Mouse (Mus musculus): ENCODE results near the gene Gm20388.
"Not testable (repeated sequence)": the region's sequence is repeated elsewhere in the genome, so short reads cannot be mapped to it uniquely, and the experiment has no call there.

Gene Gm20388

DNA sequence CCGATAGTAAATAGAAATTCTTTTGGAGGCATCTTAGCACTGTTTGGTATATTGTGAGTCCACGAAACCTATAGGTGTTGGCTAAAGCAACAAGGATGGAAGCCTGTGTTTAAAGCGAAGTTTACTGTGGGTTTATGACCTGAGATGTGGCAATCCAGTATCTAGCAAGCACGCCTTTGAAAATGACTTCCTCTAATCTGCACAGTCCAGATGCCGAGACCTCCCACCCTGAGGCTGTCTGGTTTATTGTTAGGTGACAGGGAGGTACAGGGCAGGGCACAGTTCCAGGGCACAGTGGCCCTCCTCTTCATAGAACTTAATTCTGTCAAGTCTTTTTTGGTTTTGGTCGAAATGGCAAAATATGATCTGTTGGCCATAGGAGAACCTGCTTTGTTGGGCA is 3166.6 kb downstream of the Gm20388 start:
- no peak for DNase-seq (ENCODE audit: low spot score in 2 of 2)

DNA sequence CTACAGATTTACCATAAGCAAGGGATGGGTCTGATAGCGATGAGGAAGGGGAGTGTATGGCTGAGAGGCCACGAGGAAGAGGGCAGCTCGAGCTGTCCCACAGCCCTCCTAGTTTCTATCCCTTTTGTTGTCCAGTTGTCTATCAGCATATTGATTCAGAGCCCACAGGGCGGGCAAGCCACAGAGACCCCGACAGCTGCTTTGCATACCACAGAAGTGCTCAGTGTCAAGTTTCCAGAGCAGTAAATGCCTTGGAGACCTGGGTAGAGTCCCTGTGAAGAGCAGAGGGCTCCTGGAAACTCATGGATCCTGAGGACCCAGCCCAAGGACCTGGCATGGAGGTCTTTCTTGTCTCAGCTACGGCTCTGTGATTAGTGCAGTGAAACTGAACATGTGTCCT is 3172.4 kb downstream of the Gm20388 start:
- no peak for DNase-seq (ENCODE audit: low spot score in 2 of 2)

DNA sequence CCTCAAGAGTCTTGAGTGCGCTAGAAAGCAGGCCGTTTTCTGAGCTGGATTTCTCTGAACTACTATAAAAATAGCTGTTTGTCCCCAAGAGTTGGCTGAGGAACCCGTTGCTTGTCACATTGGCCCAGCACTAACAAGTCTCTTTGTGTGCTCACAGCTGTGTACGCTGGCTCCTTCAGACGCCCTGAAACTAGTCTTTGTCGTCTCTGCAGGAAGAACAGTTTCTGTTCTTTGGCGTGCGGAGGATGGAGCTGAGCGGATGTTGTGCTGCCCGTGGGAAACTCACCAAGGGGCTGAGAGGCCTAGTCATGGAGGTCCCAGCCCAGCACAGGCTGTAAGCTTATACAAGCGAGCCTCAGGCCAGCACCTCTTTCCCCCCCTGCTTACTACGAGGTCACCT is 3173.0 kb downstream of the Gm20388 start:
- peak in 1 of 2 experiments; percentile 22 for DNase-seq (ENCODE audit: low spot score in 2 of 2)

DNA sequence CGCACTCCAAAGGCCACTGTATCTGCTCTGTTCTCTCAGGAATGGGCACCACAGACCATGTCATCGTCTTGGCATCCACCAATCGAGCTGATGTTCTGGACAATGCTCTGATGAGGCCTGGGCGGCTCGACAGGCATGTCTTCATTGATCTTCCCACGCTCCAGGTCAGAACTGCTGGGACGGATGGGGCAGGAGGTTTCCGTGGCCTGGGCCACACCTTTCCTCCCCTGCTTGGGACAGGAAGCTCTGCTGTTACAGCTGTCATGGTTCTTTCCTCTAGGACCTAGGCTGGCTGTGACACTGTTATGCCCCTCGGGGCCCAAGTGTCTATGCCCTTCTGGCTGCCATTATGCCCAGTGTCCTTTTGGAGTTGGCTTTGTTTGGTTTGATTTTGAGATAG is 3176.6 kb downstream of the Gm20388 start:
- no peak for DNase-seq (ENCODE audit: low spot score in 2 of 2)

DNA sequence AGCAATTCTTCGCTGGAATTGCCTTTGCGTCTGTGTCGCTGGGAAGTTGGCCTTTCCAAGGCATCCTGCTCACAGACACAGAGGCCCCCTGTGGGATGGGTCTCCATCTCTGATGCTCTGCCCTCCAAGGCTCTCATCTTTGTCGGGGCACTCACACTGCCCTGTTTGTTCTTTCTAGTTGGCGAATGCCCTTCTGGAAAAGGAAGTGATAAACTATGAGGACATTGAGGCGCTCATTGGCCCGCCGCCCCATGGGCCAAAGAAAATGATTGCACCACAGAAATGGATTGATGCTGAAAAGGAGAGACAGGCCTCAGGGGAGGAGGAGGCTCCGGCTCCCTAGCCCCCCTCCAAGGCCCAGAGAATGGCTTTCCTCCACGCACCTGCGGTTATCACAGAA is 3186.6 kb downstream of the Gm20388 start:
- no peak for DNase-seq (ENCODE audit: low spot score in 2 of 2)

DNA sequence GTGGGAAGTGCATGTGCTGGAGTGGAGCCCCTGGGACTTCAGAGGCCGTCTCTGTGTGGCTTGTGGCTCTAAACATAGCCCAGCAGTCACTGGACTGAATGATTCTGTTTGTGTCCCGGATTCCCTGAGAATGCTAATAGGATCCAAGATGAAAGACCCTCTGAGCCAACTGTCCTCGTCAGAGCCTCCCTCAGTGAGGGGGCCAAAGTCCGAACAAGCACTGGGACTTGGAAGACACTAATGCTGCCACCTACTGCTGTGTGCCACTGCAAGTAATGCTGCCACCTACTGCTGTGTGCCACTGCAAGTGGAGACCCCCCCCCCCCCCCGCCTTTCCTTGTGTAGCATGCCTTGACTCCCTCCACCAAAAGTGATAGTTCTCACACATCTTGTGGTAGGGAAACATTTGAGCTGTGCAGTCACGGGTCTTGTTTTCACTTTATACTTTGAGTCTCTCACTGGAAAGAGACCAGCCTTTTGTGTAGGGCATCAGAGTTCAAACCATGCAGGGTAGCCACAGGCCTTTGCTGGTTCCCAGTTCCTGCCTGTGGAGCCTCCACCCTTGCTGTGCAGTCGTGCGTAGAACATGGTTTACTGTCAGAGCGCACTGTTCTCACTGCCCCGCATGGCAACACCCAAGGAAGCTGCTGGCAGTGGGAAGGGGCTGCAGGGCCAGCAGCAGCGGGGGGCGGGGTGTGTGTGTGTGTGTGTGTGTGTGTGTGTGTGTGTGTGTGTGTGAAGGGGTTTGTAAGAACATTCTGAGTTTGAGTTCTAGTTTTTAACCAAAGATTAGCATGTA is 3187.3 kb downstream of the Gm20388 start:
- DNase-seq (ENCODE audit: low spot score in 2 of 2): no peak

DNA sequence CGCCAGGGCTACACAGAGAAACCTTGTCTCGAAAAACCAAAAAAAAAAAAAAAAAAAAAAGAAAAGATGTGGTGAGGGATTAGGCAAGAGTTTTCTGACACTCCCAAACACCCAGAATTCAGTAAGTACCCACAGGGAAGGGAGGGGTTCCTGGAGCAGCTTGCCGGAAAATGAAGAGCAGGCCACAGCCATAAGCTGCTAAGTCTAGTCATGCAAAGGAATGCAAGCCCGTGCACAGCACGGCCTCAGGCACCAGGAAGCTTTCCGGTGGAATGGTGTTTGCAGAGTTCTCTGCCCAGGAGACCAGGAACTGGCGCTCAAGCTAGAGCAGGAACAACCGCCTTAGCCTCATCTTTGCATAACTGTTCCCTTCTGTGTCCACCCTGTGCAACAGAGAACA is 3189.6 kb downstream of the Gm20388 start:
- DNase-seq (ENCODE audit: low spot score in 2 of 2): no peak

DNA sequence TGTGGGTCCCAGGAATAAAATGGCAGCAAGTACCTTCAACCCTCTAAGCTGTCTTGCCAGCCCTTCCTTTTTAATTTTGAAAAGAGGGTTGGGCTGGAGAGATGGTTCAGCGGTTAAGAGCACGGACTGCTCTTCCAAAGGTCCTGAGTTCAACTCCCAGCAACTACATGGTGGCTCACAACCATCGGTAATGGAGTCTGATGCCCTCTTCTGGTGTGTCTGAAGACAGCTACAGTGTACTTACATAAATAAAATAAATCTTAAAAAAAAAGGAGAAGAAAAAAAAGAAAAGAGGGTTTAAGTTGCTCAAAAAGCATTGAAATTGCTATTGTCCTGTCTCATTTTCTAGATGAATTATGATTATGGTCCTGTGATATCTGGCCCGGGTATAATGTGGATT is 3190.6 kb downstream of the Gm20388 start:
- no peak for DNase-seq (ENCODE audit: low spot score in 2 of 2)

DNA sequence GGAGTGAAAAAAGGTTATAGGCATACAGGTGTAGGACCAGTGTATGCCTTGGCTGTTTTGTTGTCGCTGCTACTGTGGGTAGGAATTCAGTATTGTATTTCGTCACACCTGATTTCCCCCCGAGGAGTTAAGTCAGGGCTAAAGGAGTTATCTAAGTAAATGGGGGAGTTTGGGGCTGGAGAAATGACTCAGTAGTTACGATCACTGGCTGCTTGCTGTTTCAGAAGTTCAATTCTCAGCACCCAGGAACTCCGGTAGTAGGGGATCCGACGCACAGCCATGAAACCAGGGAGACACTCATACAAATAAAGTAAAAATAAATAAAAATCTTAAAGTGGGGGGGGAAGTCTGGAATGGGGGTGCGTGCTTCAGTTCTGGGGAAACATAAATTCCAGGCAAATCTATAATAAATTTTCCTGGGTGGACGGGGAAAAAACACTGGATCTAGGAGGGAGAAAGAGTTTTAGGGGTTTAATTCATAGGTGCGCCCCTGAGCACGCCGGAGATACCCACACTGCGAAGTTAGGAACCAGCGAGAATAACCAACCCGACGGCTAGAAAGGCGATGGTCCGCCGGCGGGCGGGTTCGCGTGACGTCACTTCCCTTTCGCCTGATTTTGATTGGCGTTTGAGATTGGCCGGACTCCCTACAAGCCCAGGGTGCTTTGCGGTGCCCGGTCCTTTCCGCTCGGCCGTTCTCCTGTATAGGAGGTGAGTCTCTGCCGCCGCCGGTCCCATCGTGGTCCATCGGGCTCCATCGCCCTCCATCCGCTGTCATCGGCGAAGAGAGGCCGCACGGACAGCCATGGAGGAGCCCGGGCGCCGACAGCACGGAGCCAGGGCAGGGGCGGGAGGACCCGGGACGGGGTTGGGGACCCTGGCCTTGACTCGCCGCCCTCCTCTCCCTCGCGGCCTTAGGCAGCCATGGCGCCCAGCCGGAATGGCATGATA is 3191.4 kb downstream of the Gm20388 start, which contains the start of gene Rpl13:
TSS of gene Rpl13 (plus strand) at position 616 of the 951 bp plus-strand sequence.
- peak; percentile 95 to 96 for DNase-seq (ENCODE audit: low spot score in 2 of 2)

DNA sequence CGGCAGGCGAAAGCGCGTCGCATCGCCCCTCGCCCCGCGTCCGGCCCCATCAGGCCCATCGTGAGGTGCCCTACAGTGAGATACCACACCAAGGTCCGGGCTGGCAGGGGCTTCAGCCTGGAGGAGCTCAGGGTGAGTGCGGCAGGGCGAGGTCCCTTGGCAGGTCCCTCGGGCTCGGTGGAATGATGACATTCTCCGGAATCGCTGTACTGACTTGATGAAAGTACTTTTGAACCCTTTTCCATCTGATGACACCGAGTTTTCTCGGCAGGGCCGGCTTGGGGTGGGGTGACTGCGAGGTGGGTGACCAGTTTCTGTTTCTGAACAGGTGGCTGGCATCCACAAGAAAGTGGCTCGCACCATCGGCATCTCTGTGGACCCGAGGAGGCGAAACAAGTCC is 3192.2 kb downstream of the Gm20388 start:
- not testable (repeated sequence) for DNase-seq (ENCODE audit: low spot score in 2 of 2)

DNA sequence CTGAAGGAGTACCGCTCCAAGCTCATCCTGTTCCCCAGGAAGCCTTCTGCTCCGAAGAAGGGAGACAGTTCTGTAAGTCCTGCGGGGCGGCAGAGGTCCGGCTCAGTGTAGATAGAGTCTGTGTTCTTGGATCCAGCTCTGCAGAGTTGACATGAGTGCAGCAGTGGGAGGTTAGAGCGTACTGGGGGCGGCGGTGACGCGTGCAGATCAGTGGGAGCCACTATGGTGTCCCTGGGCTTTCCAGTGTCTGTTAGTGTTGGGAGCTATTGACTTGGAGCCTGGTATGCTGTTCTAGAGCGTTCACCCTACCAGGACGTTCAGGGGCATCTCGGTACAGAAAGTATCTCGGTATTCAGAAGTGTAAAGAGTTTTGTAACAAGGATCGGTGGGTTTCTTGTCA is 3192.6 kb downstream of the Gm20388 start:
- DNase-seq (ENCODE audit: low spot score in 2 of 2): no peak

DNA sequence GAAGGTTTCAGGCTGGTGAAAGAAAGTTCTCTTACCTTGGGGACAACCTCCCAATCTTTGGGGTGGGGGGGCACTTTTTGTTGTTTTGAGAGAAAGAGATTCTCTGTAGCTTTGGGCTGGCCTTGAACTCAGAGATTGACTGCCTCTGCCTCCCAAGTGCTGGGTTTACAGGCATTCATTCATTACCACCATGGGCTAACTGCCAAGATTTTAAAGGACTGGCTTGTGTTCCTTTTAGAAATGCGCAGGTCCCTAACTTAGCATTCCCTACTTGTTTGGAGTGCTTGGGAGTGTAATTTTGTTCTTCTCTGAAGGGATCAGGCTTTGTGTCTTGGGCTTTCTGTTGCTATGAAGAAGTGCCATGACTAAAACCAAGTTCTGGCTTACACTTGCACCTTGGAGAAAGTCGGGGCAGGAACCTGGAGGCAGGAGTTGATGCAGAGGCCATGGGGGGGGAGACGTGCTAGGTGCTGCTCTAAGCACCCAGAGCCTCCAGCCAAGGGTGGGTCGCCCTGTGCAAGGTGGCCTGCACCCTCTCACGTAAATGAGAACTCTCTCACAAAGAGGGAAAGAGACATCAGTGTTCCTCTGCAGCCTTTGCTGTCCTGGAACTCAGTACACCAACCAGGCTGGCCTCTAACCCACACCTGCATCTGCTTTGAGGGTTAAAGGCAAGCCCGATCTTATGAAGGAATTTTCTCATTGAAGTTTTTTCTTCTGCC is 3193.6 kb downstream of the Gm20388 start:
- DNase-seq (ENCODE audit: low spot score in 2 of 2): no peak

DNA sequence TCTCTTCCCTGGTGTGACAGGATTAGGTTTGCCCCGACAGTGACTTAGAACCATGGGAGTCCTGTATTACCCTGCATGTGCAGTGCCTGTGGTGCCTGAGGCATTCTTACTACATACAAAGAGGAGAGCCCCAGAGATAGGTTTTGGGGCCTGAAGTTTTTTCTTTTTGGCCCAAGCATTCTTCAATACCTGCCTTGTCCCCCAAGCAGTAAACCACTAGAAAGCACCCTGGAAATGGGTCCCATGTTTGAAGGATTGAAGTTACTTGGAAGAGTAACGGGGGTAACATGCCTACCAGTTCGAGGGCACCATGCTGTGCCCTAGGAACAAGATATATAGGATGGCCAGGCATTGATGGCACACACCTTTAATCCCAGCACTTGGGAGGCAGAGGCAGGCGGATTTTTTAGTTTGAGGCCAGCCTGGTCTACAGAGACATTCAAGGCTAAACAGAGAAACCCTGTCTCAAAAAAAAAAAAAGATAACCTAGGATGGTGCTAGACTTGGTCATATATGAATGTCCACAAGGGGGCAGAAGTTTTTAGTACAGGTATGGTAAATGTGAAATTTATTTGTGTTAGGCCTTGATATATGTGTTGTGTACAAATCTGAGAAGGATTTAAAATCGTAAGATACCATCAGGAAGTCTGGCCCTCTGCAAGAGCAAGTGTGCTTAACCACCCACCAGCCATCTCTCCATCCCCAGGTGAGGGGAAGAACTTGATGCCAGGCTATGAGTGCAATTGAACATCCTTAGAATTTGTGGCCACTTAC is 3195.1 kb downstream of the Gm20388 start:
- no peak for DNase-seq (ENCODE audit: low spot score in 2 of 2)

DNA sequence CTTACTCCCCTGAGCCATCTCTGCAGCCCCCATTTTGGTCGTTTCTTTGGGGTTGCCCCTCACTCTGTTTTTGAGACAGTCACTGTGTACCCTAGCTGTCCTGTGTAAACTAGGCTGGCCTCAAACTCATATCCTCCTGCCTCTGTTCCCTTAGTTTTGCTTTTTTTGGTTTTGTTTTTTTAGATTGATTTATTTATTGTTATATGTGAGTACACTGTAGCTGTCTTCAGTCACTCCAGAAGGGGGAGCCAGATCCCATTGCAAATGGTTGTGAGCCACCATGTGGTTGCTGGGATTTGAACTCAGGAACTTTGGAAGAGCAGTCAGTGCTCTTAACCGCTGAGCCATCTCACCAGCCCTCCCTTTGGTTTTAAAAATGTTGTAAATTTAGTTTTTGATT is 3195.9 kb downstream of the Gm20388 start:
- DNase-seq (ENCODE audit: low spot score in 2 of 2): no peak

DNA sequence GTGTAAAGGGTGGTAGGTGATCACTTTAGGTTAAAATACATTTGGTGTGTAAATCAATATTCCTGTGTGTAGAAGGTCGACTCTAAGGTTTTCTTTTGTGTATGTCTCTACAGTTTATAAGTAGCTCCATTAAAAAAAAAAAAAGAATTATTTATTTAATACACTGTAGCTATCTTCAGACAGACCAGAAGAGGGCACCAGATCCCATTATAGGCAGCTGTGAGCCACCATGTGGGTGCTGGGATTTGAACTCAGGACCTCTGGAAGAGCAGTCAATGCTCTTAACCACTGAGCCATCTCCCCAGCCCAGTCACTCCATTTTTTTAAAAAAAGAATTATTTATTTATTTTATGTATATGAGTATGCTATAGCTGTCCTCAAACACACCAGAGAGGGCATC is 3197.4 kb downstream of the Gm20388 start:
- no peak for DNase-seq (ENCODE audit: low spot score in 2 of 2)

DNA sequence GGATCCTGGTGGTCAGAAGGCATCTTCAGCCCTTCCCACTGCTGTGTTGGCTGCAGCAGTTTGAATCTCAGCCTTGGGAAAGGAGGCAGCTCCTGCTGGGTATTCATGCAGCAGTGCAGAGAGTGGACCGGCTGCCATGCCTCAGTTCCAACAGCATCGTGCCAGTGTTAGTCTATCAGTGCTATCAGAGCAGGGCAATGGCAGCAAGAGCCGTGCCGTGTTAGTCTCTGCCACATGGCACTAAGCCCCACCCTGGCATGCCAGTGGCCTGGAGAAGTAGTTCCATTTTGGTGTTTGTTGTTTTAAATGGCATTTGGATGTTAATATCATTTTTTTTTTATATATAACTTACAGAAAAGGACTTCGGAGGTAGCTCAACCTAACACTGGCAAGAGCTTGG is 3198.3 kb downstream of the Gm20388 start:
- no peak for DNase-seq (ENCODE audit: low spot score in 2 of 2)

DNA sequence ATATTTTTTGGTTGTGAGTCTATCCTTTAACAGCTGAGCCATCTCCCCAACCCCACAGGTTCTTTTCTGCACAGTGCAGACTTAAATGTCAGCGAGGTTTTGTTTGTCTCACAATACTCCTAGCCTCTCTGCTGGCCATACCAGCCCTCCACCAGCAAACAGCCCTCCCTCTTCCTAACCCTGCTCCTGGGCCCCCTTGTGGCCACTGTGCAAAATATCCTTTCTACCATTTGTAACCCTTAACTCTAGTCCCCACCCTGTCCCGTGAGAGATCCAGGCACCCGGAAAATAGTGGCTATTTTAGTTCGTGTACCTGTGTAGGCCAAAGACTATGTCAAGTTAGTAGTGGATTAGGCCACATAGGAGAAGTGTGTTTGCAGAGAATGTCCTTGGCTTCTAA is 3200.0 kb downstream of the Gm20388 start:
- no peak for DNase-seq (ENCODE audit: low spot score in 2 of 2)

DNA sequence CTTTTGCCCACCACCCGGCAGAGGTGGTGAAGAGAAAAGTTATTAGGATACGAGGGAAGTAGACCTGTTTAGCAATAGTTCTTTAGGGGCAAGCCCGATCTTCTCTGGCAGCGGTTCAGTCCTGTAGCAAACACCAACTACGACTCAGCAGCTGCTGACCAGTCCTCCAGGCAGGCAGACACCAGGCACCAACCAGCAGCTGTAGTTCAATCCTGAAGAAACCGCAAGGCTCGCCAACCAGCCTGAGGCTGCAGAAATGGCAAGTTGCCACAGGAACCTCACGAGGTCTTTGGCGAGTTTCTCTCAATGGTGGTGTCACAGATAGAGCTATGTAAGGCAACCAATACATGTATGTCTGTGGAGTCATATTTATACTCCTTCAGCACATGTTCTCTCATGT is 3202.3 kb downstream of the Gm20388 start:
- no peak for DNase-seq (ENCODE audit: low spot score in 2 of 2)

DNA sequence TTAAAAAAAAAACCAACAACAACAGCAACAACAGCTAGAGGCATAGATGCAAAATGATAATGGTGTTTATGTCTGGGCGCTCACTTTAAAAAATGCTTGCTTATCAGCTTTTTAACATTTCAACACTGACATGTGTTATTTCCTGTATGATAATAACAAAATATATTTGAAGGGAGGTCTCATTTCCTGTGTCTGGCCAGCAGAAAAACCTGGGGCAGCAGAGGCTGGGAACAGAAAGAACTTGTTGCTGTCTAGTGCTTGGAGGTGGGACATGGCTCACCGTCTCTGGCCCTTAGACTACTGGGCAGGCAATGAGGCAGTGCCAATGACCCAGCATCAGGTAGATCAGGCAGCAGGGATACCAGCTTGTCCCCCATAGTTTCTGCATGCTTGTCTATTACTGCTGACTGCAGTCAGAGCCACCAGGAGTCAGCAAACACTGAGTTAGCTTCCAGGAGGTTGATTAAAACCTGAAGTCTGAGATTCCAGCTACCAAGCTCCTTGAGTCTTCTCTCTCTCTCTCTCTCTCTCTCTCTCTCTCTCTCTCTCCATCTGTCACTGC is 3203.3 kb downstream of the Gm20388 start:
- no peak for DNase-seq (ENCODE audit: low spot score in 2 of 2)

DNA sequence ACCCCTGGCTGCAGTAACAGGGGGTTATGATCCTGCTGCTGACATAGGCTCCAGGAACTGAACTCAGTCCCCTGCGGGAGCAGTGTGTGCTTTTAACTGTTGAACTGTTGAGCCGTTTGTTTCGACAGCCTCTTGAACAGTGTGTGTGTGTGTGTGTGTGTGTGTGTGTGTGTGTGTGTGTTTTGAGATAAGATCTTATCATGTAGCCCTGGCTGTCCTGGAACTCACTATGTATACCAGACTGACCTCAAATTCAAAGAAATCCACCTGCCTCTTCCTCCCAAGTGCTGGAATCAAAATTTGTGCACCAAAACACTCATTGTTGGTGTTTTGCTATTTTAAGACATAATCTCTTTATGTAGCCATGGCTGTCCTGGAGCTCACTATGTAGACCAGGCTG is 3204.0 kb downstream of the Gm20388 start:
- DNase-seq (ENCODE audit: low spot score in 2 of 2): no peak

DNA sequence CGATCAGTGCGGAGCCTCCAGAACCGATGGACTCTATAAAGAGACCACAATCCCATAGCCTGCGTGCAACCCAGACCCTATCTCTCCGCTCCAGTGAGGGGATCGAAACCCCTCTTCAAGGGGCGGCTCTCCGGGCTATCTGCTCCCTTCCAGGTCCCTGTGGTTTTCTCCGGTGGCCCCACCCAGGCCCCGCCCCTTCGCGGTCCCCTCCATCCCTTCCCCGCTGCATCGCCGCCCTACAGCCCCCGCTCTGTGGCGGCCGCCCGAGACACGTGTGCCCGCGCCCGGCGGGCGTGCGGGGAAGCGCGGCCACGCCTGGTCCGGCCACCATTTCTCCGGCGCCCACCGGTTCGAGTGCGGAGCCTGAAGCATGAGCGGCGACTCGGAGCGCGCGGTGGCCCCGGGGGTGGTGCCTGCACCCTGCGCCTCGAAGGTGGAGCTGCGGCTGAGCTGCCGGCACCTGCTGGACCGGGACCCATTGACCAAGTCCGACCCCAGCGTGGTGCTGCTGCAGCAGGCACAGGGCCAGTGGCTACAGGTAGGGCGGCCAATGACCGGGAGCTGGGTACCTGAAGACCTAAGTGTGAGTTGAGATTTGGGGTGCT is 3206.6 kb downstream of the Gm20388 start, which contains the start of gene Cpne7:
TSS of gene Cpne7 (plus strand) at position 248 of the 605 bp plus-strand sequence.
- DNase-seq (ENCODE audit: low spot score in 2 of 2): no peak

Data from frontal cortex, postnatal 25 days (tissue).